24 mouse cellular contexts compared by ENCODE assay signal in the genomic region with DNA sequence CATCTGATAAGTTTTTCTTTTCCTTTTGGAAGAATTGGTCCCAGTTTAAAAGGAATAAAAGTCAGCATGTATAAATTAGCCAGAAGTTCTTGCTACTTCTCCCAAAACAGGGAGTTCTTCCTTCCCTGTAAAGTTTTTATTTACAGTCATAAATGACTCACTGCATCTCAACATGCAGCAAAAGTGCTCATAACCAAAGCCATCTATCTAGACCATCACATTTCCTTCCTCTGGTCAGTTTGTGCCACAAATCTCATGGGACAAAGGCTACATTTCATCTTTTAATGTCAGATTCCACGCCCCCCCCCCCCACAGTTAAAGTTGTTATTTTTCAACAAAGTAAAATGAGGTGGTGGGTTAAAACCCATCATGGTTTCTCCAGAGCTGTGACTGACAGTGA.
DNase-seq lines count a peak whose midpoint lies in the region; ATAC-seq and TF ChIP-seq lines count a peak whose summit lies in the region.
"Had no signal": no experiment of that assay in that cellular context is flagged by ENCODE, and none has a peak within 500 bp of the region (broad histone marks: within the 10 kb centered on the region; RNA-seq: fewer than 3 reads in every experiment).

No protein-coding gene starts in this region.

- H3ac ChIP-seq in C2C12 (ENCODE audit: control insufficient read depth, insufficient read length, low read depth), result no peak overlapping the region

- no peak overlapping the region for H3K4me3 ChIP-seq in C2C12 (ENCODE audit: insufficient read depth, poor library complexity, severe bottlenecking)
- no peak overlapping the region for H3K4me3 ChIP-seq in embryonic fibroblast, embryonic 13.5 days (ENCODE audit: insufficient read depth, low read length)
- no peak overlapping the region for H3K4me3 ChIP-seq in forebrain, embryonic 15.5 days
- H3K4me3 ChIP-seq: embryonic facial prominence, embryonic 10.5 days; embryonic facial prominence, embryonic 12.5 days; erythroblast, embryonic 14.5 days; forebrain, embryonic 10.5 days; forebrain, embryonic 12.5 days had no signal

- no peak for TF ChIP-seq POLR2A in embryonic fibroblast, embryonic 13.5 days (IDR thresholded peaks at IDR 0.05; ENCODE audit: low read depth, low read length)

- WGBS in forebrain, embryonic 15.5 days, result 91% methylated on average over 1 of the region's 1 CpGs

- H3K27ac ChIP-seq in embryonic fibroblast, embryonic 13.5 days (ENCODE audit: insufficient read depth, low read length), result peak overlapping the region; percentile 32
- no peak overlapping the region for H3K27ac ChIP-seq in forebrain, embryonic 15.5 days (replicated peaks)
- H3K27ac ChIP-seq: embryonic facial prominence, embryonic 10.5 days; embryonic facial prominence, embryonic 12.5 days; forebrain, embryonic 10.5 days; forebrain, embryonic 12.5 days had no signal

- H3K79me3 ChIP-seq in C2C12 (ENCODE audit: low read depth), result peaks cover 84% of the 10 kb centered on the region

- H3K4me2 ChIP-seq in forebrain, embryonic 15.5 days (replicated peaks), result no peak overlapping the region
- H3K4me2 ChIP-seq: embryonic facial prominence, embryonic 12.5 days; forebrain, embryonic 12.5 days had no signal

- ATAC-seq in forebrain, embryonic 15.5 days (replicated peaks), result no peak
- ATAC-seq: activated CD4-positive, CD25-positive, alpha-beta regulatory T cell, adult 4 months; forebrain, embryonic 14.5 days; forebrain, postnatal 0 days; Patski had no signal

- no peak for TF ChIP-seq CTCF in C2C12 (IDR thresholded peaks at IDR 0.05; ENCODE audit: control insufficient read depth, insufficient read depth, insufficient read length)
- no peak for TF ChIP-seq CTCF in embryonic fibroblast, embryonic 13.5 days (IDR thresholded peaks at IDR 0.05; ENCODE audit: borderline replicate concordance, insufficient read depth, low read length)

- DNase-seq in 3T3-L1 (ENCODE audit: low read depth, low spot score), result peak; percentile 62
- DNase-seq in urinary bladder, postnatal 36 days (ENCODE audit: low spot score in 2 of 2), result no peak
- no peak for DNase-seq in adrenal gland, postnatal 25 days
- DNase-seq: adrenal gland, adult 8-10 months; adrenal gland, postnatal 14 days; B cell, adult 2 months; cerebellum, adult 11 months; cerebellum, adult 18-20 months; cerebellum, adult 8-10 months; cerebellum, adult 9-11 months; cerebellum, postnatal 14 days; cerebellum, postnatal 36 days; forebrain, postnatal 0 days had no signal

- H3K36me3 ChIP-seq in C2C12 (ENCODE audit: control insufficient read depth, insufficient read depth), result peaks cover 67% of the 10 kb centered on the region
- no peaks in the 10 kb centered on the region for H3K36me3 ChIP-seq in forebrain, embryonic 15.5 days
- H3K36me3 ChIP-seq: embryonic facial prominence, embryonic 10.5 days; embryonic facial prominence, embryonic 12.5 days; forebrain, embryonic 10.5 days; forebrain, embryonic 12.5 days had no signal

- peaks cover 5% of the 10 kb centered on the region for H3K4me1 ChIP-seq in embryonic fibroblast, embryonic 13.5 days (ENCODE audit: control insufficient read depth, insufficient read depth, low read length)
- no peaks in the 10 kb centered on the region for H3K4me1 ChIP-seq in forebrain, embryonic 15.5 days
- H3K4me1 ChIP-seq: embryonic facial prominence, embryonic 10.5 days; embryonic facial prominence, embryonic 12.5 days; forebrain, embryonic 12.5 days had no signal

- no peaks in the 10 kb centered on the region for H3K27me3 ChIP-seq in C2C12 (ENCODE audit: control insufficient read depth, insufficient read depth, insufficient read length)
- no peaks in the 10 kb centered on the region for H3K27me3 ChIP-seq in forebrain, embryonic 15.5 days
- H3K27me3 ChIP-seq: embryonic facial prominence, embryonic 12.5 days; forebrain, embryonic 12.5 days; Patski had no signal

- peaks cover 99% of the 10 kb centered on the region for H3K79me2 ChIP-seq in C2C12 (ENCODE audit: control insufficient read depth, insufficient read depth)

- no peaks in the 10 kb centered on the region for H3K9me3 ChIP-seq in forebrain, embryonic 15.5 days
- H3K9me3 ChIP-seq: embryonic facial prominence, embryonic 10.5 days; embryonic facial prominence, embryonic 12.5 days; forebrain, embryonic 10.5 days; forebrain, embryonic 12.5 days had no signal

- H3K9ac ChIP-seq in forebrain, embryonic 15.5 days (replicated peaks), result no peak overlapping the region
- H3K9ac ChIP-seq: embryonic facial prominence, embryonic 12.5 days; forebrain, embryonic 12.5 days; forebrain, postnatal 0 days had no signal

TF ChIP-seq in C2C12, 6 proteins besides CTCF, POLR2A, EP300 and RAD21:
- TF ChIP-seq FOSL1 (IDR thresholded peaks at IDR 0.05; ENCODE audit: insufficient read depth, low read length, poor library complexity, severe bottlenecking) (peak; percentile 65), MAX (IDR thresholded peaks at IDR 0.05) (no peak), USF1 (IDR thresholded peaks at IDR 0.05; ENCODE audit: low read depth) (no peak), MYOG (IDR thresholded peaks at IDR 0.05; ENCODE audit: control insufficient read depth, extremely low read depth, insufficient read length) (no peak), CEBPB (IDR thresholded peaks at IDR 0.05; ENCODE audit: low read depth) (no peak), MYOD1 (IDR thresholded peaks at IDR 0.05; ENCODE audit: control insufficient read depth, insufficient read length, low read depth) (no peak)
